Mouse (Mus musculus) lung, adult 2 months (tissue): ENCODE data around the gene Mapk9. TPM values are rescaled to one million over a fixed set of nuclear protein-coding genes. Genes with fewer than 3 reads are reported as not detected.
"Not testable (repeated sequence)": the region's sequence is repeated elsewhere in the genome, so short reads cannot be mapped to it uniquely, and the experiment has no call there.

Source experiments
- DNase-seq: peaks from one replicate; pipeline ENCODE4 v3.0.0; 2022
- H3K4me1 ChIP-seq: fragments of 200-500 bp; 2 replicates; pipeline ENCODE4 v1.6.1; 2011; ENCODE audit warnings: low read length; ENCODE audit not compliant: control insufficient read depth, insufficient read depth
- H3K4me3 ChIP-seq: fragments of 200-500 bp; replicated peaks from 2 replicates; pipeline ENCODE3; 2011; ENCODE audit warnings: low read depth, mild to moderate bottlenecking, control low read depth, low read length; ENCODE audit errors: extremely low read depth
- CTCF ChIP-seq: fragments of 200-500 bp; IDR thresholded peaks from 2 replicates; pipeline ENCODE4 v1.5.1; 2011; ENCODE audit warnings: mild to moderate bottlenecking, low read length, control low read depth; ENCODE audit not compliant: insufficient read depth
- POLR2A ChIP-seq: fragments of 200-500 bp; IDR thresholded peaks from 2 replicates; pipeline ENCODE4 v1.6.1; 2011; ENCODE audit warnings: low read depth, mild to moderate bottlenecking, control low read depth, low read length, borderline replicate concordance; ENCODE audit errors: extremely low read depth
- WGBS: fragments of 180-500 bp; shearing (Covaris S2); methylation state at CpG from one replicate; pipeline ENCODE4 v1.1.7; 2018; 5-methylcytosine and 5-hydroxymethylcytosine counted together
- polyA plus RNA-seq: library from polyadenylated mRNA; depleted of rRNA; stranded (reverse); fragments of >200 nt; gene quantifications from 2 replicates; pipeline ENCODE4 v1.2.3, GENCODE M21; 2012; rRNA removed

Mapk9 gene
- polyA plus RNA-seq = 18.5 and 22.9 TPM in 2 replicates

- 1% methylated on average over 68 of the region's 68 CpGs for WGBS
Measured at GRCm38 (mm10) chr11:49846401-49847070, at the start of gene Mapk9. Gene Mapk9 (plus strand): TSS chr11:49846751.

GRCm38 (mm10) chr11:49798931-49799330, 47.6 kb upstream of the Mapk9 start:
- TF ChIP-seq CTCF (no peak), POLR2A (no peak)
- 91% methylated on average over 6 of the region's 6 CpGs for WGBS
- H3K4me1 ChIP-seq = no peaks in the 10 kb centered on the region; the same call in 1 of the 2 replicates
- no peak overlapping the region for H3K4me3 ChIP-seq
- no peak for DNase-seq

More at GRCm38 (mm10) chr11:49846401-49847070, at the start of gene Mapk9:
- peaks cover 16% of the 10 kb centered on the region for H3K4me1 ChIP-seq
- TF ChIP-seq CTCF (peak; percentile 58), POLR2A (peak; percentile 33; the same call in 1 of the 2 replicates)
- DNase-seq = peak; percentile 97
- H3K4me3 ChIP-seq = peak within 1 kb of the TSS; percentile 81

- WGBS = 60% methylated on average over 4 of the region's 4 CpGs
- TF ChIP-seq POLR2A (no peak), CTCF (no peak)
- H3K4me1 ChIP-seq = no peaks in the 10 kb centered on the region
- DNase-seq = no peak
- H3K4me3 ChIP-seq = no peak overlapping the region
Measured at GRCm38 (mm10) chr11:49801516-49801915, 45.0 kb upstream of the Mapk9 start.

- Histone ChIP-seq H3K4me3 (no peak overlapping the region), H3K4me1 (no peaks in the 10 kb centered on the region)
- TF ChIP-seq CTCF = no peak
- no peak for TF ChIP-seq POLR2A
- DNase-seq = no peak
- WGBS = 95% methylated on average over 4 of the region's 4 CpGs
Measured at GRCm38 (mm10) chr11:49803801-49804200, 42.8 kb upstream of the Mapk9 start.

- Histone ChIP-seq H3K4me1 (no peaks in the 10 kb centered on the region), H3K4me3 (no peak overlapping the region)
- WGBS = 55% methylated on average over 3 of the region's 3 CpGs
- TF ChIP-seq CTCF = no peak
- no peak for TF ChIP-seq POLR2A
- no peak for DNase-seq
Measured at GRCm38 (mm10) chr11:49806218-49806617, 40.3 kb upstream of the Mapk9 start.

- 95% methylated on average over 9 of the region's 9 CpGs for WGBS
- DNase-seq = no peak
- Histone ChIP-seq H3K4me1 (no peaks in the 10 kb centered on the region), H3K4me3 (no peak overlapping the region)
- no peak for TF ChIP-seq POLR2A
- TF ChIP-seq CTCF = no peak
Measured at GRCm38 (mm10) chr11:49808946-49809345, 37.6 kb upstream of the Mapk9 start.

- WGBS = 75% methylated on average over 7 of the region's 7 CpGs
- H3K4me1 ChIP-seq, H3K4me3 ChIP-seq, DNase-seq: not testable (repeated sequence)
Measured at GRCm38 (mm10) chr11:49810696-49811095, 35.9 kb upstream of the Mapk9 start.

GRCm38 (mm10) chr11:49811099-49811541, 35.4 kb upstream of the Mapk9 start:
- DNase-seq = no peak
- Histone ChIP-seq H3K4me3 (no peak overlapping the region), H3K4me1 (no peaks in the 10 kb centered on the region)
- WGBS = 71% methylated on average over 8 of the region's 8 CpGs
- no peak for TF ChIP-seq POLR2A
- TF ChIP-seq CTCF = no peak

- DNase-seq = no peak
- WGBS = 64% methylated on average over 8 of the region's 8 CpGs
- Histone ChIP-seq H3K4me3 (no peak overlapping the region), H3K4me1 (no peaks in the 10 kb centered on the region)
- TF ChIP-seq POLR2A = no peak
- TF ChIP-seq CTCF = no peak
Measured at GRCm38 (mm10) chr11:49811879-49812278, 34.7 kb upstream of the Mapk9 start.

GRCm38 (mm10) chr11:49818869-49819566, 27.5 kb upstream of the Mapk9 start:
- DNase-seq = no peak
- no peak overlapping the region for H3K4me3 ChIP-seq
- H3K4me1 ChIP-seq = no peaks in the 10 kb centered on the region
- WGBS = 85% methylated on average over 15 of the region's 15 CpGs
- TF ChIP-seq CTCF = no peak
- TF ChIP-seq POLR2A = no peak
